Mouse (Mus musculus): ENCODE data around the gene Tmem131l. TPM values are rescaled to one million over a fixed set of nuclear protein-coding genes. Genes with fewer than 3 reads are reported as not detected.
A peak's percentile ranks its signal among the peaks of the same experiment; 100 is the strongest.

The Tmem131l gene
- polyA plus RNA-seq, 1 experiment from 2014 or later = 22.4 TPM

DNA sequence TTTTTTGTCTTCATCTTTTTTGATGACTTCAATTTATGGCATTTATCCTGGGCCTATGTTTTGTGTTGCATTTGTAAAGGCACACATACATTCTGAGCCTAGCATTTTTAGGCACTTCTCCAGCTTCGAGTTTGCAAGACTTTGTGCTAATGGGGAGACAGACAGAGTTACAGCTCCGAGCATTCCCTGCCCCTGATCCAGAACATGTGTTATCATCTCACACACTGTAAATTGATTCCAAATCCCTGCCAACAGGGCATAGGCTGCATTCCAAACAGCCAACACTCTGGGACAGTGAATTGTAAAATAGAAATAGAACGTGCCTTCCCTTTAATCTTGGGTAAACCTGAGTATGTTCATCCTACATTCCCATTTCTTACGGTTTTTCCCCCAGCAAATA lies 19.7 kb upstream of the Tmem131l start:
- no peak for TF ChIP-seq CTCF (IDR thresholded peaks at IDR 0.05; ENCODE audit: low read depth)
- no peak for ATAC-seq (replicated peaks; ENCODE audit: low FRiP score, low read depth)
- Histone ChIP-seq H3K4me1 (replicated peaks; ENCODE audit: insufficient read depth, low read length) (no peaks in the 10 kb centered on the region), H3K9ac (ENCODE audit: low read depth, low read length) (no peak overlapping the region), H3K4me3 (replicated peaks; ENCODE audit: low read depth, low read length) (no peak overlapping the region), H3K27ac (no peak overlapping the region), H3K4me2 (ENCODE audit: low read length) (no peak overlapping the region), H3K9me3 (replicated peaks; ENCODE audit: low read length) (no peaks in the 10 kb centered on the region), H3K27me3 (ENCODE audit: insufficient read depth, low read length) (no peaks in the 10 kb centered on the region), H3K36me3 (ENCODE audit: insufficient read depth, low read length) (no peaks in the 10 kb centered on the region)
- peak; percentile 46 for DNase-seq (ENCODE audit: low spot score)
- WGBS = 28% methylated on average over 4 of the region's 4 CpGs

DNA sequence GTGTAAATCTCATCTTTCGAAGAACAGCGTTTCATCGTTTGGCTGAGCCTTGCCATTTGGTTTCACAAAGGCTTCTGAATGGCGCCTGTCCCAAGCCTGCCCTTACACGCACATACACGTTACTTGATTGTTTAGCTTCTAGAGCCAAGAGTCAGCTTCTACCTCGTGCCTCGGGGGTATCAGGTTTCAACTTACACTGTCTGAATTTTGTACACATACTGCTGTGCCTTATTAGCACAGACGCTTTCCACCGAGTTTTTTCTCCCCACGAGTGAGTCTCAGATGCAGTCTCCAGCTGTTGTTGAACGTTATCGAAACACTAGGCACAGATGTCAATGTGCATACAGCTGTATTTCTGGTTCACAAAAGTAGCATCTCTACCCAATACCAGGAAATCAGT lies 19.3 kb upstream of the Tmem131l start:
- 30% methylated on average over 13 of the region's 13 CpGs for WGBS
- TF ChIP-seq CTCF (IDR thresholded peaks at IDR 0.05; ENCODE audit: low read depth) = no peak
- H3K9ac ChIP-seq (ENCODE audit: low read depth, low read length) = no peak overlapping the region
- DNase-seq (ENCODE audit: low spot score) = peak; percentile 19
- no peak overlapping the region for H3K4me3 ChIP-seq (replicated peaks; ENCODE audit: low read depth, low read length)
- no peaks in the 10 kb centered on the region for H3K9me3 ChIP-seq (replicated peaks; ENCODE audit: low read length)
- H3K27me3 ChIP-seq (ENCODE audit: insufficient read depth, low read length) = no peaks in the 10 kb centered on the region
- no peak for ATAC-seq (replicated peaks; ENCODE audit: low FRiP score, low read depth)
- no peaks in the 10 kb centered on the region for H3K4me1 ChIP-seq (replicated peaks; ENCODE audit: insufficient read depth, low read length)
- no peak overlapping the region for H3K4me2 ChIP-seq (ENCODE audit: low read length)
- no peak overlapping the region for H3K27ac ChIP-seq
- H3K36me3 ChIP-seq (ENCODE audit: insufficient read depth, low read length) = no peaks in the 10 kb centered on the region

DNA sequence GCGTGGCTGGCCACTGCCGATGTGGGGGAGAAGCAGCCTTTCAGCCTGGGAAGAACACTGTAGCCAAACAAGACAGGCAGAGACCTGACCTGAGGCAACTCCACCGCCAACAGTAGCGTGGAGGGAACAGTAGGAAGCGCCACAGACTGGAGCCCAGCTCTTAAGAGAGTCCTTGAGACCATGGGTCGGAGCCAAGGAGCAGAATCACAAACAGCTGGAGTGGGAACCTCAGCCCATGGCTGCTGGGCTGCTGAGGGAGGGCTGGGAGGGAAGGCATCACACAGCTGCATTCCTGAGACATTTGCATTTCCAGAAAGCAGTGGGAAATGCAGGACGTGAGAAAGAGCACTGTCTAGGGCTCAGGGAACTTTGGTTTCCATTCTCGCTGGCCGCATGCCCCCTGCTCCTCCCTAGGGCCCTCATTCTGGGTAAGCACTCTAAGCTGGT lies 8.8 kb upstream of the Tmem131l start:
- H3K27ac ChIP-seq = 0 out of 2 replicates have a peak overlapping the region, but pooled peaks have one; percentile 15
- TF ChIP-seq CTCF (IDR thresholded peaks at IDR 0.05; ENCODE audit: low read depth) = peak; percentile 39; the same call in 1 of the 2 replicates
- DNase-seq (ENCODE audit: low spot score) (peak; percentile 83), ATAC-seq (replicated peaks; ENCODE audit: low FRiP score, low read depth) (no peak; the same call in 1 of the 2 replicates)
- H3K4me3 ChIP-seq (replicated peaks; ENCODE audit: low read depth, low read length) = no peak overlapping the region
- WGBS = 21% methylated on average over 9 of the region's 9 CpGs
- no peaks in the 10 kb centered on the region for H3K27me3 ChIP-seq (ENCODE audit: insufficient read depth, low read length)
- no peaks in the 10 kb centered on the region for H3K9me3 ChIP-seq (replicated peaks; ENCODE audit: low read length)
- H3K4me1 ChIP-seq (replicated peaks; ENCODE audit: insufficient read depth, low read length) = no peaks in the 10 kb centered on the region
- peak overlapping the region; percentile 4; the same call in 1 of the 2 replicates for H3K4me2 ChIP-seq (ENCODE audit: low read length)
- H3K36me3 ChIP-seq (ENCODE audit: insufficient read depth, low read length) = no peaks in the 10 kb centered on the region
- H3K9ac ChIP-seq (ENCODE audit: low read depth, low read length) = no peak overlapping the region

DNA sequence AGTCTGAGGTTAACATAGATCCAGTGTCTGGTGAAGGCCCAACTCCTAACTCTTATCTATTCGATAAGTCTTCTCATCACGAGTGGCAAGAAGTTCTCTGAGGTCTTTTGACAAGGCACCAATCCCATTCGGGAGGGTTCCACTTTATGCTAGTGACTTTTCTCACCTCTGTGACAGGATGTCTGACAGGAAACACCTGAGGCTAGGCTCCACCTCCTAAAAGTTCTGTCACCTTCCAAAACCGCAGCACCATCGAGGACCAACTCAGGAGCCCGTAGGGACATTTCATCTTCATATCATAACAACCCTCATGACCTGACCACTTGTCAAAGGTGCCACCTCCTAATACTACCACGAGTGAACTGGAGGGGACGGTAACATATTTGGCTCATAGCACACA lies 6.2 kb upstream of the Tmem131l start:
- H3K27ac ChIP-seq = no peak overlapping the region
- ATAC-seq (replicated peaks; ENCODE audit: low FRiP score, low read depth) = no peak
- H3K27me3 ChIP-seq (ENCODE audit: insufficient read depth, low read length) = no peaks in the 10 kb centered on the region
- no peaks in the 10 kb centered on the region for H3K4me1 ChIP-seq (replicated peaks; ENCODE audit: insufficient read depth, low read length)
- H3K9me3 ChIP-seq (replicated peaks; ENCODE audit: low read length) = no peaks in the 10 kb centered on the region
- 87% methylated on average over 8 of the region's 8 CpGs for WGBS
- TF ChIP-seq CTCF (IDR thresholded peaks at IDR 0.05; ENCODE audit: low read depth) = no peak
- H3K4me3 ChIP-seq (replicated peaks; ENCODE audit: low read depth, low read length) = no peak overlapping the region
- no peak overlapping the region for H3K9ac ChIP-seq (ENCODE audit: low read depth, low read length)
- H3K4me2 ChIP-seq (ENCODE audit: low read length) = no peak overlapping the region
- DNase-seq (ENCODE audit: low spot score) = no peak
- H3K36me3 ChIP-seq (ENCODE audit: insufficient read depth, low read length) = no peaks in the 10 kb centered on the region

DNA sequence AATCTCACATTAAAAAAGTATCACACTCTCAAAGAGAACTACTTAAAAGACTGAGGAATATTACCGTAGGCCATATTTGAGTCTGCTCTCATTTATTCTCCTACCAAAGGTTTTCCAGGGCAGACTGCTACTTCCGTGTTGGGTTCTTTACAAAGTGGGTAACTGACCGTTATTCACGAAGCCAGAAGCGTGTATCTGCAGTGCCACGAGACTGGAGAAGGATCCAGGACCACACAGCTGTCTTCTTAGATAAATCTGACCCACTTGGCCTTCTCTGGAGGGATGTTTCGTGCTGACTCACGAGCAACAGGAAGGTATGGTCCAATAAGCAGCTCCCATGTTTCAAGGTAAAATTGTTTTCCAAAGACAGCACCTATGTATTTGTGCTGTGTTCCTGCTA lies 1.8 kb upstream of the Tmem131l start:
- DNase-seq (ENCODE audit: low spot score) (no peak), ATAC-seq (replicated peaks; ENCODE audit: low FRiP score, low read depth) (no peak)
- no peak for TF ChIP-seq CTCF (IDR thresholded peaks at IDR 0.05; ENCODE audit: low read depth)
- no peak overlapping the region for H3K4me2 ChIP-seq (ENCODE audit: low read length)
- no peak overlapping the region for H3K4me3 ChIP-seq (replicated peaks; ENCODE audit: low read depth, low read length)
- no peaks in the 10 kb centered on the region for H3K36me3 ChIP-seq (ENCODE audit: insufficient read depth, low read length)
- H3K27me3 ChIP-seq (ENCODE audit: insufficient read depth, low read length) = no peaks in the 10 kb centered on the region
- H3K9me3 ChIP-seq (replicated peaks; ENCODE audit: low read length) = no peaks in the 10 kb centered on the region
- no peak overlapping the region for H3K27ac ChIP-seq
- H3K4me1 ChIP-seq (replicated peaks; ENCODE audit: insufficient read depth, low read length) = peaks cover 8% of the 10 kb centered on the region
- WGBS = 86% methylated on average over 8 of the region's 8 CpGs
- no peak overlapping the region for H3K9ac ChIP-seq (ENCODE audit: low read depth, low read length)

DNA sequence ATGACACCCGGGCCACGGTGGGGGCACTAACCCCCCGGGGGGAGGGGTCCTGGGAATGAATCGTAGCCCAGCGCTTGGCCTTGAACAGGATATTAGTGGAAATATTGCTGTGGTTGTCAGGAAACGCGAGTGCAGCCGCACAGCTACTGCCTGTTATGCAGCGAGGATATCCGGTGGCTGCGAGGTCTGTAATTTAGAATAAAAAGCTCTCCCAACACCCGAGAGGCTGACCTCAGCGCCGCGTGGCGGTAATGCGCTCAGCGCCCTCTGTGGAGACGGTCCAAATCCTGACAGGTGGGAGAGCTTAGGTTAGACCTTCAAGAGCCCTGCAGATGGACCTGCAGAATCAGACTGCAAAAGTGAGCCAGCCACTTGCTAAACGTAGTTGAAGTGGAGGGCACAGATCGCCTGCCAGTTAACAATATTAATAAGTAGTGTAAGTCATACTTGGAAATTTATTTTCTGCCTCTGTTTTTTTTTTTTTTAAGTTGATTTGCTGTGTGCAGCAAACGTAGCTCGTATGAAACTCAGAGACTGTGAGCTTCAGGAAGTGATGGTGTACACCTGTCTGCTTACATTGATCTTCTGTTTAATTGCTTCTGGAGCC lies 604 bp upstream of the Tmem131l start:
- peak; percentile 34; the same call in 1 of the 2 replicates for TF ChIP-seq CTCF (IDR thresholded peaks at IDR 0.05; ENCODE audit: low read depth)
- 3% methylated on average over 23 of the region's 23 CpGs for WGBS
- DNase-seq (ENCODE audit: low spot score) = peak; percentile 73

More for the DNA sequence above, 604 bp upstream of the Tmem131l start:
- peaks cover 8% of the 10 kb centered on the region for H3K4me1 ChIP-seq (replicated peaks; ENCODE audit: insufficient read depth, low read length)
- H3K36me3 ChIP-seq (ENCODE audit: insufficient read depth, low read length) = no peaks in the 10 kb centered on the region
- no peaks in the 10 kb centered on the region for H3K27me3 ChIP-seq (ENCODE audit: insufficient read depth, low read length)
- ATAC-seq (replicated peaks; ENCODE audit: low FRiP score, low read depth) = peak; percentile 47
- peak overlapping the region; percentile 93 for H3K4me3 ChIP-seq (replicated peaks; ENCODE audit: low read depth, low read length)
- no peaks in the 10 kb centered on the region for H3K9me3 ChIP-seq (replicated peaks; ENCODE audit: low read length)
- H3K9ac ChIP-seq (ENCODE audit: low read depth, low read length) = peak overlapping the region; percentile 87
- H3K4me2 ChIP-seq (ENCODE audit: low read length) = peak overlapping the region; percentile 96
- peak overlapping the region; percentile 90 for H3K27ac ChIP-seq
